Mouse (Mus musculus) kidney, adult 2 months (tissue): ENCODE measurements at regions not wholly inside any gene's neighbourhood (a gene's known extent, or its start where the extent isn't known, plus 50 kb on each side); places are given as distances from the start of the nearest gene placed in this dataset.

ENCODE experiments used
- CTCF ChIP-seq: fragments of 200-500 bp; conservative IDR thresholded peaks from 2 replicates; pipeline ENCODE4 v1.5.1; 2011; ENCODE audit warnings: low read depth, mild to moderate bottlenecking, control low read depth, low read length, moderate library complexity, mixed read lengths; ENCODE audit not compliant: insufficient read depth, insufficient read length
- POLR2A ChIP-seq: fragments of 200-500 bp; IDR thresholded peaks from one replicate; pipeline ENCODE4 v1.6.1; 2011; ENCODE audit warnings: low read depth, low read length, control low read depth

DNA sequence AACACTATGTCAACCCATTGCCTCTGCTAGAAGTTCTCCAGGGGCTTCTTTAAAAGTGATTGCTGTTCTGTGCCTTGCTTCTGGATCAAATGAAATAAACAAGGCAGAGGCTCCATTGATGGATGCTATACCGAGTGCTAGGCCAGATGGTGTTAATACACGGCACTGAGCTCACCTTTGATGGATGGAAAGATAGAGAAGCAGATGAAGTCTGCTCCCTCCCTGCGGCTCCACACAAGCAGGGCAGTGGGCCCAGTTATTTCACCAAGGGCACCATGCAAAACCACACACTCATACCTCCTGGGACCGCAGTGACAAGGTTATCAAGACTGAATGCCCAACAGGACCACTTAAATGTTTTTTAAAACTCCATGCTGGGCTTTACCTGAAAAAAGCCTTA, 2778.7 kb downstream of the 9330182O14Rik start:
- TF ChIP-seq CTCF: no peak
- TF ChIP-seq POLR2A: no peak
